Comparison of ENCODE assay signal across 27 mouse cellular contexts in the genomic region with DNA sequence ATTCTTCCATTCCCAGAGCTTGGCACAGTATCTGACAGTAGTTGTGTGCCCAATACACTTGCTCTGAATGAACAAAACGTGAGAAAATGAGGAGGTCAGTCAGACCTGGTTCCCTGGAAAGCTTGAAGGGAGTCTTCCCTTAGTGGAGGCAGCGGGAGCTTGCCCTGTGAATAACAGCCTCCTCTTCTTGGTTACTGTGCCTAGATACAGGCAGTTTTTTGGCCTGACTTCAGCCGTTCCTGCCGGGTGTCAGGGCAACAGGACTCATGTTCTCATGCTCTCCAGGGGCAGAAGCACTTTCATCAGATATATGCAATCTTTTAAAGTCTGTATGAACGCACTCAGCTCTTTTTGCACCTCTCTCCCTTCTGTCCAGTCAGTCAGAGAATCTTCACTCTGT. TPM values are rescaled to one million over a fixed set of nuclear protein-coding genes. Genes with fewer than 3 reads are reported as not detected.
A peak's percentile ranks its signal among the peaks of the same experiment; 100 is the strongest.
DNase-seq lines count a peak whose midpoint lies in the region; ATAC-seq and TF ChIP-seq lines count a peak whose summit lies in the region.
"Had no signal": no experiment of that assay in that cellular context is flagged by ENCODE, and none has a peak within 500 bp of the region (broad histone marks: within the 10 kb centered on the region; RNA-seq: fewer than 3 reads in every experiment).

No protein-coding gene starts in this region.

- ATAC-seq in hindbrain, embryonic 13.5 days (ENCODE audit: low FRiP score), result 0 out of 2 replicates have a peak, but pooled peaks have one; percentile 59
- ATAC-seq in midbrain, embryonic 15.5 days (replicated peaks), result no peak
- ATAC-seq: forebrain, embryonic 15.5 days had no signal

- no peak for TF ChIP-seq POLR2A in brain, embryonic 14.5 days (IDR thresholded peaks at IDR 0.05; ENCODE audit: borderline replicate concordance, extremely low read depth, insufficient read depth, insufficient read length, poor library complexity, severe bottlenecking)

- DNase-seq in hindbrain, embryonic 10.5 days (ENCODE audit: low spot score), result no peak
- peak; percentile 40 for DNase-seq in R1 (ENCODE audit: low read depth, low spot score)
- peak; percentile 44 for DNase-seq in brain, embryonic 14.5 days (ENCODE audit: low read depth)
- no peak for DNase-seq in layer of hippocampus, postnatal 25 days (ENCODE audit: extremely low spot score in 1 of 2, low spot score in 1 of 2)
- no peak for DNase-seq in urinary bladder, postnatal 25 days (ENCODE audit: low spot score)
- DNase-seq: adrenal gland, postnatal 25 days; B cell, adult 2 months; cerebellum, adult 9-10 months; gastrocnemius, postnatal 10 days; heart, postnatal 10 days; kidney, adult 18-20 months; lung, postnatal 36 days; right cerebral cortex, postnatal 14 days had no signal

- H3K4me2 ChIP-seq in hindbrain, embryonic 13.5 days, result no peak overlapping the region
- H3K4me2 ChIP-seq in midbrain, embryonic 15.5 days, result no peak overlapping the region
- H3K4me2 ChIP-seq: forebrain, embryonic 15.5 days; heart, embryonic 12.5 days; limb, embryonic 15.5 days; liver, embryonic 15.5 days; lung, embryonic 15.5 days had no signal

- H3K9ac ChIP-seq in hindbrain, embryonic 13.5 days, result no peak overlapping the region
- H3K9ac ChIP-seq in midbrain, embryonic 15.5 days, result no peak overlapping the region
- H3K9ac ChIP-seq: forebrain, embryonic 15.5 days; heart, embryonic 12.5 days; limb, embryonic 15.5 days; liver, embryonic 15.5 days; lung, embryonic 15.5 days had no signal

- no peaks in the 10 kb centered on the region for H3K36me3 ChIP-seq in hindbrain, embryonic 13.5 days
- no peaks in the 10 kb centered on the region for H3K36me3 ChIP-seq in hindbrain, embryonic 10.5 days
- H3K36me3 ChIP-seq in midbrain, embryonic 15.5 days (replicated peaks), result no peaks in the 10 kb centered on the region
- H3K36me3 ChIP-seq: embryonic facial prominence, embryonic 10.5 days; forebrain, embryonic 15.5 days; G1E; heart, embryonic 12.5 days; limb, embryonic 15.5 days; liver, embryonic 15.5 days; lung, embryonic 15.5 days had no signal

- H3K27ac ChIP-seq in hindbrain, embryonic 13.5 days, result peak overlapping the region; percentile 20; the same call in 1 of the 2 replicates
- H3K27ac ChIP-seq in hindbrain, embryonic 10.5 days, result no peak overlapping the region
- 0 out of 2 replicates have a peak overlapping the region, but pooled peaks have one; percentile 11 for H3K27ac ChIP-seq in midbrain, embryonic 15.5 days
- H3K27ac ChIP-seq: embryonic facial prominence, embryonic 10.5 days; forebrain, embryonic 15.5 days; left cerebral cortex, adult 2 months; limb, embryonic 15.5 days; liver, embryonic 15.5 days; lung, embryonic 15.5 days had no signal

- H3K9me3 ChIP-seq in hindbrain, embryonic 13.5 days, result no peaks in the 10 kb centered on the region
- H3K9me3 ChIP-seq in hindbrain, embryonic 10.5 days, result no peaks in the 10 kb centered on the region
- H3K9me3 ChIP-seq in midbrain, embryonic 15.5 days, result no peaks in the 10 kb centered on the region
- H3K9me3 ChIP-seq: embryonic facial prominence, embryonic 10.5 days; forebrain, embryonic 15.5 days; heart, embryonic 12.5 days; limb, embryonic 15.5 days; liver, embryonic 15.5 days; lung, embryonic 15.5 days; megakaryocyte, embryonic 14.5 days had no signal

- WGBS in hindbrain, embryonic 13.5 days, result 61% methylated on average over 5 of the region's 5 CpGs
- 69% methylated on average over 5 of the region's 5 CpGs for WGBS in hindbrain, embryonic 10.5 days
- 73% methylated on average over 5 of the region's 5 CpGs for WGBS in midbrain, embryonic 15.5 days

- H3K27me3 ChIP-seq in hindbrain, embryonic 13.5 days, result no peaks in the 10 kb centered on the region
- H3K27me3 ChIP-seq in hindbrain, embryonic 10.5 days (ENCODE audit: insufficient read depth, poor library complexity, severe bottlenecking), result no peaks in the 10 kb centered on the region
- H3K27me3 ChIP-seq in midbrain, embryonic 15.5 days (replicated peaks), result no peaks in the 10 kb centered on the region
- H3K27me3 ChIP-seq: CH12.LX; forebrain, embryonic 15.5 days; limb, embryonic 15.5 days; liver, embryonic 15.5 days had no signal

- TF ChIP-seq CTCF in brain, embryonic 14.5 days (IDR thresholded peaks at IDR 0.05; ENCODE audit: borderline replicate concordance, extremely low read depth, insufficient read depth, insufficient read length), result no peak

- peaks cover 13% of the 10 kb centered on the region; the same call in 1 of the 2 replicates for H3K4me1 ChIP-seq in hindbrain, embryonic 13.5 days (replicated peaks)
- peaks cover 14% of the 10 kb centered on the region for H3K4me1 ChIP-seq in hindbrain, embryonic 10.5 days (replicated peaks)
- H3K4me1 ChIP-seq in midbrain, embryonic 15.5 days, result peaks cover 8% of the 10 kb centered on the region; the same call in 1 of the 2 replicates
- H3K4me1 ChIP-seq: forebrain, embryonic 15.5 days; liver, embryonic 15.5 days had no signal

- H3K4me3 ChIP-seq in hindbrain, embryonic 13.5 days, result no peak overlapping the region
- H3K4me3 ChIP-seq in hindbrain, embryonic 10.5 days, result no peak overlapping the region
- no peak overlapping the region for H3K4me3 ChIP-seq in midbrain, embryonic 15.5 days
- H3K4me3 ChIP-seq: embryonic facial prominence, embryonic 10.5 days; forebrain, embryonic 15.5 days; heart, embryonic 12.5 days; left cerebral cortex, adult 2 months; limb, embryonic 15.5 days; liver, embryonic 15.5 days; lung, embryonic 15.5 days; megakaryocyte, embryonic 14.5 days had no signal

RNA-seq across cellular contexts. Expression of a gene that starts 25.1 kb away (rescaled TPM):
- 0.19 and 0.32 TPM in 2 replicates for polyA plus RNA-seq in hindbrain, embryonic 13.5 days (2015; fragmentation: Nextera tagmentation; extraction: Ambion mirVana)
- polyA plus RNA-seq in hindbrain, embryonic 10.5 days (2016; fragmentation: Nextera tagmentation; extraction: Ambion mirVana), result 0.39 and 0.58 TPM in 2 replicates
- polyA plus RNA-seq in brain, embryonic 14.5 days (2012; rRNA removed), result 0.27 and 0.44 TPM in 2 replicates
- 0.19 TPM in 1 of 2 replicates, not detected in the other for polyA plus RNA-seq in midbrain, embryonic 15.5 days (2015; fragmentation: Nextera tagmentation; extraction: Ambion mirVana)
- not detected for total RNA-seq in layer of hippocampus, postnatal 25 days (2021)
- total RNA-seq: adrenal gland, postnatal 25 days; CH12.LX; G1E; granulocyte monocyte progenitor cell, adult 5-6 weeks; left cerebral cortex, adult 2 months; left cerebral cortex, postnatal 36 days had no signal
- polyA plus RNA-seq: G1E had no signal

RNA-seq across cellular contexts. Expression of a gene that starts 30.9 kb away (rescaled TPM):
- polyA plus RNA-seq in hindbrain, embryonic 13.5 days (2015; fragmentation: Nextera tagmentation; extraction: Ambion mirVana), result 0.16 and 0.26 TPM in 2 replicates
- polyA plus RNA-seq in hindbrain, embryonic 10.5 days (2016; fragmentation: Nextera tagmentation; extraction: Ambion mirVana), result 0.29 TPM in 1 of 2 replicates, not detected in the other
- polyA plus RNA-seq in brain, embryonic 14.5 days (2012; rRNA removed), result 0.08 TPM in 1 of 2 replicates, not detected in the other
- not detected in 2 replicates for polyA plus RNA-seq in midbrain, embryonic 15.5 days (2015; fragmentation: Nextera tagmentation; extraction: Ambion mirVana)
- not detected for total RNA-seq in layer of hippocampus, postnatal 25 days (2021)
- total RNA-seq: adrenal gland, postnatal 25 days; CH12.LX; G1E; gastrocnemius, postnatal 10 days; granulocyte monocyte progenitor cell, adult 5-6 weeks; heart, postnatal 10 days had no signal
- polyA plus RNA-seq: embryonic facial prominence, embryonic 10.5 days; forebrain, embryonic 15.5 days; G1E; heart, embryonic 12.5 days; liver, embryonic 15.5 days had no signal

Comparison
In these comparisons a context has a peak if more than half of its experiments do, and no peak if none do; other contexts are left out.
1. DNase-seq: peak in R1 (single experiment) and brain, embryonic 14.5 days (single experiment); none in hindbrain, embryonic 10.5 days (single experiment), layer of hippocampus, postnatal 25 days (0 of 2) and urinary bladder, postnatal 25 days (single experiment).